Mouse (Mus musculus): Measurements from ENCODE around the gene Cdh8. TPM values are rescaled to one million over a fixed set of nuclear protein-coding genes. Genes with fewer than 3 reads are reported as not detected.

Gene Cdh8
- polyA plus RNA-seq, 1 experiment from 2014 or later = 0.93 TPM

- Histone ChIP-seq H3K27me3 (ENCODE audit: control insufficient read depth, insufficient read depth, low read length) (peaks cover 25% of the 10 kb centered on the region), H3K4me2 (ENCODE audit: low read depth, low read length) (peak overlapping the region; percentile 11; the same call in 1 of the 2 replicates), H3K4me1 (ENCODE audit: control insufficient read depth, insufficient read depth, low read length) (no peaks in the 10 kb centered on the region), H3K9me3 (replicated peaks; ENCODE audit: control insufficient read depth, low read length) (no peaks in the 10 kb centered on the region), H3K9ac (replicated peaks; ENCODE audit: low read length) (no peak overlapping the region), H3K36me3 (replicated peaks; ENCODE audit: control insufficient read depth, insufficient read depth, low read depth, low read length) (no peaks in the 10 kb centered on the region), H3K27ac (replicated peaks; ENCODE audit: low read depth, low read length) (no peak overlapping the region), H3K4me3 (ENCODE audit: low read depth, low read length) (no peak overlapping the region; the same call in 1 of the 2 replicates)
- DNase-seq (ENCODE audit: low spot score) (peak; percentile 3), ATAC-seq (replicated peaks; ENCODE audit: insufficient number of reproducible peaks, low FRiP score, low TSS enrichment, low read depth) (no peak)
- 3% methylated on average over 9 of the region's 9 CpGs for WGBS
Observed at GRCm38 (mm10) chr8:99414483-99414921, 1.8 kb downstream of the Cdh8 start.

GRCm38 (mm10) chr8:99413877-99414482, 2.3 kb downstream of the Cdh8 start:
- H3K27ac ChIP-seq (replicated peaks; ENCODE audit: low read depth, low read length) = no peak overlapping the region
- peak; percentile 3 for DNase-seq (ENCODE audit: low spot score)
- no peaks in the 10 kb centered on the region for H3K4me1 ChIP-seq (ENCODE audit: control insufficient read depth, insufficient read depth, low read length)
- no peak for ATAC-seq (replicated peaks; ENCODE audit: insufficient number of reproducible peaks, low FRiP score, low TSS enrichment, low read depth)
- peaks cover 25% of the 10 kb centered on the region for H3K27me3 ChIP-seq (ENCODE audit: control insufficient read depth, insufficient read depth, low read length)
- 43% methylated on average over 10 of the region's 10 CpGs for WGBS
- H3K4me2 ChIP-seq (ENCODE audit: low read depth, low read length) = no peak overlapping the region; the same call in 1 of the 2 replicates
- H3K4me3 ChIP-seq (ENCODE audit: low read depth, low read length) = no peak overlapping the region
- no peaks in the 10 kb centered on the region for H3K9me3 ChIP-seq (replicated peaks; ENCODE audit: control insufficient read depth, low read length)
- no peak overlapping the region for H3K9ac ChIP-seq (replicated peaks; ENCODE audit: low read length)
- no peaks in the 10 kb centered on the region for H3K36me3 ChIP-seq (replicated peaks; ENCODE audit: control insufficient read depth, insufficient read depth, low read depth, low read length)

DNA sequence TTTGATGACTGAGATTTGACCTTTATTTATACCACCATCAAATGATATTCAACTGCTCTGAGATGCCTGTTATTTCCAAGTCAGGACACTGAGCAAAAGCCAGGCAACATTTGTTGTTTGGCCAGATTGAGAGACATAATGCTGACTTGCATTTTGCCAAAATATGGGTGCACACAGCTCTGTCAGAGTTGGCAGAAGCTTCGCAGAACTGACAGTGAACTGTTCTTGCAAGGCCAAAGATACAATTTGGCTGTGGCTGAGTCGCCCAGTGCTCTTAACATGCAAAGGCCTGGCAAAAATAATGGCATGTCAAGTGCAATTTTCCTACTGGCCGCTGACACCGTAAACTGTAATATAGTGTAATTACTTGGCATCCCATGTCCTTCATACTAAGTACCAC, 22.4 kb downstream of the Cdh8 start:
- WGBS = 75% methylated on average over 4 of the region's 4 CpGs
- H3K9ac ChIP-seq (replicated peaks; ENCODE audit: low read length) = no peak overlapping the region
- no peak for ATAC-seq (replicated peaks; ENCODE audit: insufficient number of reproducible peaks, low FRiP score, low TSS enrichment, low read depth)

GRCm38 (mm10) chr8:99370104-99370503, 46.2 kb downstream of the Cdh8 start:
- Histone ChIP-seq H3K36me3 (replicated peaks; ENCODE audit: control insufficient read depth, insufficient read depth, low read depth, low read length) (no peaks in the 10 kb centered on the region), H3K4me3 (ENCODE audit: low read depth, low read length) (no peak overlapping the region), H3K27ac (replicated peaks; ENCODE audit: low read depth, low read length) (no peak overlapping the region), H3K4me2 (ENCODE audit: low read depth, low read length) (no peak overlapping the region), H3K9me3 (replicated peaks; ENCODE audit: control insufficient read depth, low read length) (no peaks in the 10 kb centered on the region), H3K27me3 (ENCODE audit: control insufficient read depth, insufficient read depth, low read length) (no peaks in the 10 kb centered on the region), H3K9ac (replicated peaks; ENCODE audit: low read length) (no peak overlapping the region), H3K4me1 (ENCODE audit: control insufficient read depth, insufficient read depth, low read length) (no peaks in the 10 kb centered on the region)
- DNase-seq (ENCODE audit: low spot score) = no peak
- no peak for ATAC-seq (replicated peaks; ENCODE audit: insufficient number of reproducible peaks, low FRiP score, low TSS enrichment, low read depth)
- 93% methylated on average over 5 of the region's 5 CpGs for WGBS

More for the DNA sequence above, 22.4 kb downstream of the Cdh8 start:
- no peaks in the 10 kb centered on the region for H3K36me3 ChIP-seq (replicated peaks; ENCODE audit: control insufficient read depth, insufficient read depth, low read depth, low read length)
- no peaks in the 10 kb centered on the region for H3K4me1 ChIP-seq (ENCODE audit: control insufficient read depth, insufficient read depth, low read length)
- H3K27ac ChIP-seq (replicated peaks; ENCODE audit: low read depth, low read length) = no peak overlapping the region
- H3K9me3 ChIP-seq (replicated peaks; ENCODE audit: control insufficient read depth, low read length) = no peaks in the 10 kb centered on the region
- DNase-seq (ENCODE audit: low spot score) = no peak
- no peak overlapping the region for H3K4me3 ChIP-seq (ENCODE audit: low read depth, low read length)
- H3K4me2 ChIP-seq (ENCODE audit: low read depth, low read length) = no peak overlapping the region
- no peaks in the 10 kb centered on the region for H3K27me3 ChIP-seq (ENCODE audit: control insufficient read depth, insufficient read depth, low read length)

DNA sequence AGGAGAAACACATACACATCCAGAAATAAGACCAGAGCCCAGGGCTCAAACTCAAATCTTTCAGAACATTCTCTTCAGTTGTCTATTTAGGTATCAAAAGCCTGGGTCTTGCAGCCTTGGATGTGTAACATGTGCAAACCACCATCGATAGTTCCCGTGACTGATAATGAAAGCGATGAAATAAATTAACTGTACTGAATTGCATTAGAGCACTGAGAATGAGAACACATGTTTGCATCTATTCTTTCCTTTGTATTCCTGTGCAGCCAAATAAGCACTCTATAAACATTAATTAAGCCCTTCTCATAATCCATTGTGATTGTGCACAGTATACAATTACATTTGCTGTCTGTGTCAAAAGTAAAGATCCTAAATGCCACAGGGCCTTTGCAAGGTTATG, 47.1 kb downstream of the Cdh8 start:
- Histone ChIP-seq H3K9me3 (replicated peaks; ENCODE audit: control insufficient read depth, low read length) (no peaks in the 10 kb centered on the region), H3K9ac (replicated peaks; ENCODE audit: low read length) (no peak overlapping the region), H3K27me3 (ENCODE audit: control insufficient read depth, insufficient read depth, low read length) (no peaks in the 10 kb centered on the region), H3K36me3 (replicated peaks; ENCODE audit: control insufficient read depth, insufficient read depth, low read depth, low read length) (no peaks in the 10 kb centered on the region), H3K4me3 (ENCODE audit: low read depth, low read length) (no peak overlapping the region), H3K4me2 (ENCODE audit: low read depth, low read length) (no peak overlapping the region), H3K27ac (replicated peaks; ENCODE audit: low read depth, low read length) (no peak overlapping the region), H3K4me1 (ENCODE audit: control insufficient read depth, insufficient read depth, low read length) (no peaks in the 10 kb centered on the region)
- ATAC-seq (replicated peaks; ENCODE audit: insufficient number of reproducible peaks, low FRiP score, low TSS enrichment, low read depth) (no peak), DNase-seq (ENCODE audit: low spot score) (no peak)
- WGBS = 94% methylated on average over 3 of the region's 3 CpGs

- no peaks in the 10 kb centered on the region for H3K27me3 ChIP-seq (ENCODE audit: control insufficient read depth, insufficient read depth, low read length)
- ATAC-seq (replicated peaks; ENCODE audit: insufficient number of reproducible peaks, low FRiP score, low TSS enrichment, low read depth) (no peak), DNase-seq (ENCODE audit: low spot score) (no peak)
- no peak overlapping the region for H3K4me2 ChIP-seq (ENCODE audit: low read depth, low read length)
- 91% methylated on average over 7 of the region's 7 CpGs for WGBS
- no peak overlapping the region for H3K4me3 ChIP-seq (ENCODE audit: low read depth, low read length)
- H3K9me3 ChIP-seq (replicated peaks; ENCODE audit: control insufficient read depth, low read length) = no peaks in the 10 kb centered on the region
- H3K9ac ChIP-seq (replicated peaks; ENCODE audit: low read length) = no peak overlapping the region
- no peaks in the 10 kb centered on the region for H3K36me3 ChIP-seq (replicated peaks; ENCODE audit: control insufficient read depth, insufficient read depth, low read depth, low read length)
- no peak overlapping the region for H3K27ac ChIP-seq (replicated peaks; ENCODE audit: low read depth, low read length)
- no peaks in the 10 kb centered on the region for H3K4me1 ChIP-seq (ENCODE audit: control insufficient read depth, insufficient read depth, low read length)
Observed at GRCm38 (mm10) chr8:99368449-99368848, 47.8 kb downstream of the Cdh8 start.

GRCm38 (mm10) chr8:99353923-99354322, 62.3 kb downstream of the Cdh8 start:
- Histone ChIP-seq H3K27me3 (ENCODE audit: control insufficient read depth, insufficient read depth, low read length) (no peaks in the 10 kb centered on the region), H3K4me2 (ENCODE audit: low read depth, low read length) (no peak overlapping the region), H3K4me1 (ENCODE audit: control insufficient read depth, insufficient read depth, low read length) (no peaks in the 10 kb centered on the region), H3K9me3 (replicated peaks; ENCODE audit: control insufficient read depth, low read length) (no peaks in the 10 kb centered on the region), H3K4me3 (ENCODE audit: low read depth, low read length) (no peak overlapping the region), H3K9ac (replicated peaks; ENCODE audit: low read length) (no peak overlapping the region), H3K27ac (replicated peaks; ENCODE audit: low read depth, low read length) (no peak overlapping the region), H3K36me3 (replicated peaks; ENCODE audit: control insufficient read depth, insufficient read depth, low read depth, low read length) (no peaks in the 10 kb centered on the region)
- DNase-seq (ENCODE audit: low spot score) (no peak), ATAC-seq (replicated peaks; ENCODE audit: insufficient number of reproducible peaks, low FRiP score, low TSS enrichment, low read depth) (no peak)
- WGBS = 82% methylated on average over 3 of the region's 3 CpGs

GRCm38 (mm10) chr8:99353221-99353620, 63.0 kb downstream of the Cdh8 start:
- no peak overlapping the region for H3K4me3 ChIP-seq (ENCODE audit: low read depth, low read length)
- H3K27ac ChIP-seq (replicated peaks; ENCODE audit: low read depth, low read length) = no peak overlapping the region
- ATAC-seq (replicated peaks; ENCODE audit: insufficient number of reproducible peaks, low FRiP score, low TSS enrichment, low read depth) = no peak

More at GRCm38 (mm10) chr8:99353221-99353620, 63.0 kb downstream of the Cdh8 start:
- no peaks in the 10 kb centered on the region for H3K9me3 ChIP-seq (replicated peaks; ENCODE audit: control insufficient read depth, low read length)
- no peak overlapping the region for H3K9ac ChIP-seq (replicated peaks; ENCODE audit: low read length)
- no peak for DNase-seq (ENCODE audit: low spot score)
- 67% methylated on average over 1 of the region's 1 CpGs for WGBS
- no peaks in the 10 kb centered on the region for H3K36me3 ChIP-seq (replicated peaks; ENCODE audit: control insufficient read depth, insufficient read depth, low read depth, low read length)
- H3K4me2 ChIP-seq (ENCODE audit: low read depth, low read length) = no peak overlapping the region
- H3K4me1 ChIP-seq (ENCODE audit: control insufficient read depth, insufficient read depth, low read length) = no peaks in the 10 kb centered on the region
- H3K27me3 ChIP-seq (ENCODE audit: control insufficient read depth, insufficient read depth, low read length) = no peaks in the 10 kb centered on the region

Measured in embryonic facial prominence, embryonic 11.5 days (tissue).